Mouse (Mus musculus): ENCODE measurements around the gene Arrdc2. TPM values are rescaled to one million over a fixed set of nuclear protein-coding genes. Genes with fewer than 3 reads are reported as not detected.

Gene Arrdc2
- polyA plus RNA-seq, 1 experiment from 2014 or later, result 6.3 TPM

DNA sequence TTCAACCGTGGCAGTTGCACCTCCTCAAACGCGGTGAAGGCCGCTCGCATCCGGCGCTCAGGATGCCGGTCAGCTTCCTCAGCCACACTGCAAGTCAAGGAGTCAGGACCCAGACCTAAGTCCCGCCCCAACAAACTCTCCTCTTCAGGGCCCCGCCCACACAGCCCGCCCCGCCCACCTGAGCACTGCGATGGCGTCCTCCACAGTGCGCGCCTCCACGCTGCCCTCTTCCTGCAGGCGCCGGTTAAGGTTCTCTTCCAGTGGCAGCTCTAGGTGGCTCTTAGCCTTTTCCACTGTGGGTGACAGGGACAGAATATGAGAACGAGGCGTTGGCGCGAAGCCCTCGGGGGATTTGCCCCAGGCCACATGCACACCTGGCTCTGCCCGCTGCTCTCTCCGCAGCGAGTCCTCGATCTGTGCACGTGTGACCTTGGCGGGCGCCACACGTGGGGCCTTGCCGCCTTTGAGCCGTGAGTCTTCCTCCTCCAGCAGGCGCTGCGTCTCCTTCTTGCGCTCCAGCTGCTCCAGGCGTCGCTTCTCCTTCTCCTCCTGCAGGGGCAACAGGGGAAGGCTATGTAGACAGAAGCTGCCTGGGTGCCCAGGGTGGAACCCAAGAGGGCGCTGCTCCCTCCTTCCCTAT, 29.2 kb upstream of the Arrdc2 start:
- WGBS, result 14% methylated on average over 40 of the region's 40 CpGs
- DNase-seq (ENCODE audit: low spot score) (peak; percentile 75), ATAC-seq (replicated peaks; ENCODE audit: low FRiP score) (no peak)
- H3K27ac ChIP-seq (ENCODE audit: low read depth, low read length), result 0 out of 2 replicates have a peak overlapping the region, but pooled peaks have one; percentile 0
- no peaks in the 10 kb centered on the region for H3K9me3 ChIP-seq (ENCODE audit: control insufficient read depth, low read length)
- peak overlapping the region; percentile 4; the same call in 1 of the 2 replicates for H3K4me3 ChIP-seq (ENCODE audit: low read depth, low read length)
- H3K9ac ChIP-seq (ENCODE audit: low read length), result peak overlapping the region; percentile 35
- H3K4me1 ChIP-seq (replicated peaks; ENCODE audit: control insufficient read depth, insufficient read depth, low read length), result peaks cover 28% of the 10 kb centered on the region
- no peaks in the 10 kb centered on the region for H3K36me3 ChIP-seq (ENCODE audit: control insufficient read depth, insufficient read depth, low read length)
- peak overlapping the region; percentile 26; the same call in 1 of the 2 replicates for H3K4me2 ChIP-seq (ENCODE audit: low read depth, low read length, severe bottlenecking)
- H3K27me3 ChIP-seq (ENCODE audit: control insufficient read depth, insufficient read depth, low read length), result no peaks in the 10 kb centered on the region

GRCm38 (mm10) chr8:70866566-70866965, 27.0 kb upstream of the Arrdc2 start:
- H3K4me1 ChIP-seq (replicated peaks; ENCODE audit: control insufficient read depth, insufficient read depth, low read length), result peaks cover 28% of the 10 kb centered on the region
- H3K9ac ChIP-seq (ENCODE audit: low read length), result no peak overlapping the region
- no peak overlapping the region for H3K4me3 ChIP-seq (ENCODE audit: low read depth, low read length)
- no peak overlapping the region; the same call in 1 of the 2 replicates for H3K4me2 ChIP-seq (ENCODE audit: low read depth, low read length, severe bottlenecking)
- H3K9me3 ChIP-seq (ENCODE audit: control insufficient read depth, low read length), result no peaks in the 10 kb centered on the region
- DNase-seq (ENCODE audit: low spot score) (no peak), ATAC-seq (replicated peaks; ENCODE audit: low FRiP score) (no peak)
- no peaks in the 10 kb centered on the region for H3K36me3 ChIP-seq (ENCODE audit: control insufficient read depth, insufficient read depth, low read length)
- 89% methylated on average over 7 of the region's 7 CpGs for WGBS
- peak overlapping the region; percentile 96; the same call in 1 of the 2 replicates for H3K27ac ChIP-seq (ENCODE audit: low read depth, low read length)
- H3K27me3 ChIP-seq (ENCODE audit: control insufficient read depth, insufficient read depth, low read length), result peaks cover 7% of the 10 kb centered on the region

GRCm38 (mm10) chr8:70866001-70866520, 26.5 kb upstream of the Arrdc2 start:
- H3K4me1 ChIP-seq (replicated peaks; ENCODE audit: control insufficient read depth, insufficient read depth, low read length), result peaks cover 28% of the 10 kb centered on the region
- H3K4me2 ChIP-seq (ENCODE audit: low read depth, low read length, severe bottlenecking), result peak overlapping the region; percentile 97

DNA sequence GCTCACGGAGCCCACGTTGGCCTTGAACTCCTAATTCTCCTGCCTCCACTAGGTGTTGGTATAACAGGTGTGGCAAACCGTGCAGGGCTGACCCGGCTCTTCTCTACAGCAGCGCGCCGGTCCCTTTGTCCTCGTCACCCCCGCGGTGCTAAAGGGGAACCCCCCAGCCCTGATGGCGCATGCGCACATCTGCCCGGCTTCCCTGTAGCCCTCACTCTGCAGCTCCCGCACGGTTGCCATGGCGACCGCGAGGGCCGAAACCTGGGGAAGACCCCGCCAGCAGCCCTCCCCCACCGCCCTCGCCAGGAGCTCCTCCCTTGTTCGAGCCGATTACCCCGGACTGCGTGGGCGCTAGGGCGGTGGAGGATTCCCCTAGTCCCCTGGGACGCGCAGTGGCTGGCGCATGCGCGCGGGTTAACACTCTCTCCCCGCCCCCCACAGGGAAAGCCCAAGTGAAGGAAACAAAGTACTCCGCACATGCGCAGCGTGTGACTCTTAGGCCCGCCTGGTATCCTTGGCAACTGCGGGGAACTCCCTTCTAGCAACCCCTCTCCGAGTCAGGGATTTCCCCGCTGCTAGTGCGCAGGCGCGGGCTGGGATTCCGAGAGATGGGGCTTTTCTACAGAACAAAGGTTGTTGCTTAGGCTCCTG, 26.0 kb upstream of the Arrdc2 start:
- peaks cover 28% of the 10 kb centered on the region for H3K4me1 ChIP-seq (replicated peaks; ENCODE audit: control insufficient read depth, insufficient read depth, low read length)
- DNase-seq (ENCODE audit: low spot score), result peak; percentile 100
- WGBS, result under 1% methylated on average over 46 of the region's 46 CpGs

More at GRCm38 (mm10) chr8:70866001-70866520, 26.5 kb upstream of the Arrdc2 start:
- Histone ChIP-seq H3K27me3 (ENCODE audit: control insufficient read depth, insufficient read depth, low read length) (peaks cover 7% of the 10 kb centered on the region), H3K36me3 (ENCODE audit: control insufficient read depth, insufficient read depth, low read length) (no peaks in the 10 kb centered on the region), H3K27ac (ENCODE audit: low read depth, low read length) (peak overlapping the region; percentile 96), H3K9me3 (ENCODE audit: control insufficient read depth, low read length) (no peaks in the 10 kb centered on the region), H3K4me3 (ENCODE audit: low read depth, low read length) (peak overlapping the region; percentile 17), H3K9ac (ENCODE audit: low read length) (peak overlapping the region; percentile 48)
- DNase-seq (ENCODE audit: low spot score) (no peak), ATAC-seq (replicated peaks; ENCODE audit: low FRiP score) (no peak; the same call in 1 of the 2 replicates)
- 10% methylated on average over 12 of the region's 12 CpGs for WGBS

DNA sequence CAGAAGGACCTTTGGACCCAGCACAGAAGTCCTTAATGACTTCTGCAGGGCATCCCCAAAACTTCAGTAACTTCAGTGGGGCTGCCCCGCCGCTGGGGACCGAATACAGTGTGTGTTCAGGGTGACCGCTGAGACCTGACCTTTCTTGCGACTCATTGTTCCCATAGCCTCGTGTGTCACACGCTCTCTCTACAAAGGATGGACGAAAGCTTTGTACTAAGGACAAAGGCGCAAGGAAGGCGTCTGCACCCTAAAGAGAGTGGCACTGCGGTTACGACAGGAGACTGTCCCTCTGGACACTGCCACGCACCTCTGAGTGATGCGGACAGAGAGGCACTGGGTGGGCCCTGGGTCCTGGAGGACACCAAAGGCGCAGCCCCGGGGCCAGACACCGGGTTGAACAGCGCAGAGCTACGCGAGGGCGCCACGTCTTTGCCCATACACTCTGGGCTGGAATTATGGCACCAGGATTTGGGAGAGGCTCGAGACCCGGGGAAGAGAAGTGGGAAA, 25.2 kb upstream of the Arrdc2 start:
- no peaks in the 10 kb centered on the region for H3K9me3 ChIP-seq (ENCODE audit: control insufficient read depth, low read length)
- H3K4me3 ChIP-seq (ENCODE audit: low read depth, low read length), result peak overlapping the region; percentile 54
- H3K27me3 ChIP-seq (ENCODE audit: control insufficient read depth, insufficient read depth, low read length), result peaks cover 7% of the 10 kb centered on the region
- H3K9ac ChIP-seq (ENCODE audit: low read length), result peak overlapping the region; percentile 79
- ATAC-seq (replicated peaks; ENCODE audit: low FRiP score) (peak; percentile 43), DNase-seq (ENCODE audit: low spot score) (peak; percentile 79)
- H3K4me2 ChIP-seq (ENCODE audit: low read depth, low read length, severe bottlenecking), result peak overlapping the region; percentile 97
- H3K36me3 ChIP-seq (ENCODE audit: control insufficient read depth, insufficient read depth, low read length), result no peaks in the 10 kb centered on the region
- WGBS, result under 1% methylated on average over 24 of the region's 24 CpGs
- peaks cover 28% of the 10 kb centered on the region for H3K4me1 ChIP-seq (replicated peaks; ENCODE audit: control insufficient read depth, insufficient read depth, low read length)
- H3K27ac ChIP-seq (ENCODE audit: low read depth, low read length), result peak overlapping the region; percentile 96

More for the DNA sequence above, 26.0 kb upstream of the Arrdc2 start:
- peak overlapping the region; percentile 96 for H3K27ac ChIP-seq (ENCODE audit: low read depth, low read length)
- no peaks in the 10 kb centered on the region for H3K36me3 ChIP-seq (ENCODE audit: control insufficient read depth, insufficient read depth, low read length)
- H3K9ac ChIP-seq (ENCODE audit: low read length), result peak overlapping the region; percentile 79
- H3K9me3 ChIP-seq (ENCODE audit: control insufficient read depth, low read length), result no peaks in the 10 kb centered on the region
- peak; percentile 87 for ATAC-seq (replicated peaks; ENCODE audit: low FRiP score)
- peaks cover 7% of the 10 kb centered on the region for H3K27me3 ChIP-seq (ENCODE audit: control insufficient read depth, insufficient read depth, low read length)
- H3K4me2 ChIP-seq (ENCODE audit: low read depth, low read length, severe bottlenecking), result peak overlapping the region; percentile 97
- peak overlapping the region; percentile 54 for H3K4me3 ChIP-seq (ENCODE audit: low read depth, low read length)

- no peak for ATAC-seq (replicated peaks; ENCODE audit: low FRiP score)
These were observed 24.6 kb upstream of the Arrdc2 start for GRCm38 (mm10) chr8:70863956-70864711.

GRCm38 (mm10) chr8:70862824-70863641, 23.5 kb upstream of the Arrdc2 start, which contains the start of gene Kcnn1:
TSS of gene Kcnn1 (minus strand) at chr8:70863258.
- H3K4me3 ChIP-seq (ENCODE audit: low read depth, low read length), result peak within 1 kb of the TSS; percentile 54
- H3K27ac ChIP-seq (ENCODE audit: low read depth, low read length), result peak within 1 kb of the TSS; percentile 96
- H3K36me3 ChIP-seq (ENCODE audit: control insufficient read depth, insufficient read depth, low read length), result no peaks in the 10 kb centered on the region
- peak within 1 kb of the TSS; percentile 79 for H3K9ac ChIP-seq (ENCODE audit: low read length)
- under 1% methylated on average over 55 of the region's 55 CpGs for WGBS
- peak; percentile 80 for DNase-seq (ENCODE audit: low spot score)
- peak within 1 kb of the TSS; percentile 97 for H3K4me2 ChIP-seq (ENCODE audit: low read depth, low read length, severe bottlenecking)
- H3K4me1 ChIP-seq (replicated peaks; ENCODE audit: control insufficient read depth, insufficient read depth, low read length), result peaks cover 25% of the 10 kb centered on the region
- peaks cover 7% of the 10 kb centered on the region for H3K27me3 ChIP-seq (ENCODE audit: control insufficient read depth, insufficient read depth, low read length)
- no peak for ATAC-seq (replicated peaks; ENCODE audit: low FRiP score)
- no peaks in the 10 kb centered on the region for H3K9me3 ChIP-seq (ENCODE audit: control insufficient read depth, low read length)

More at GRCm38 (mm10) chr8:70863956-70864711, 24.6 kb upstream of the Arrdc2 start:
- Histone ChIP-seq H3K27ac (ENCODE audit: low read depth, low read length) (peak overlapping the region; percentile 96), H3K27me3 (ENCODE audit: control insufficient read depth, insufficient read depth, low read length) (peaks cover 7% of the 10 kb centered on the region), H3K4me3 (ENCODE audit: low read depth, low read length) (peak overlapping the region; percentile 54), H3K9ac (ENCODE audit: low read length) (peak overlapping the region; percentile 79), H3K36me3 (ENCODE audit: control insufficient read depth, insufficient read depth, low read length) (no peaks in the 10 kb centered on the region), H3K9me3 (ENCODE audit: control insufficient read depth, low read length) (no peaks in the 10 kb centered on the region), H3K4me2 (ENCODE audit: low read depth, low read length, severe bottlenecking) (peak overlapping the region; percentile 97), H3K4me1 (replicated peaks; ENCODE audit: control insufficient read depth, insufficient read depth, low read length) (peaks cover 28% of the 10 kb centered on the region)
- 1% methylated on average over 46 of the region's 46 CpGs for WGBS
- peak; percentile 76 for DNase-seq (ENCODE audit: low spot score)
